Mouse (Mus musculus) bone marrow, adult 2 months (tissue): ENCODE data around the gene Map2k1.

Source experiments
- CTCF ChIP-seq: fragments of 200-500 bp; IDR thresholded peaks from 2 replicates; pipeline ENCODE4 v1.5.1; 2011; ENCODE audit warnings: low read length, control low read depth; ENCODE audit not compliant: control insufficient read depth, insufficient read depth
- POLR2A ChIP-seq: fragments of 200-500 bp; IDR thresholded peaks from 2 replicates; pipeline ENCODE4 v1.6.1; 2011; ENCODE audit warnings: low read depth, mild to moderate bottlenecking, control low read depth, low read length, borderline replicate concordance; ENCODE audit not compliant: control insufficient read depth

- TF ChIP-seq CTCF (no peak), POLR2A (no peak)
Observed at GRCm38 (mm10) chr9:64259906-64260305, 6.5 kb upstream of the Map2k1 start.
